Mouse (Mus musculus) ES-CJ7 (cell line): ENCODE data around the gene Pcnx.

Experiments used
- DNase-seq: peaks from one replicate; pipeline ENCODE4 v3.0.0; 2011; ENCODE audit warnings: low read depth, low spot score

Pcnx gene

GRCm38 (mm10) chr12:81859351-81860307 lies at the start of gene Pcnx:
Pcnx (plus strand) TSS chr12:81860023.
- peak; percentile 71 for DNase-seq

- DNase-seq, result no peak
Observed at GRCm38 (mm10) chr12:81810417-81810816, 49.4 kb upstream of the Pcnx start.

GRCm38 (mm10) chr12:81814742-81815141 lies 45.1 kb upstream of the Pcnx start:
- no peak for DNase-seq

- peak; percentile 91 for DNase-seq
Observed at GRCm38 (mm10) chr12:81816330-81817125, 43.3 kb upstream of the Pcnx start.

- DNase-seq, result peak; percentile 85
Observed at GRCm38 (mm10) chr12:81817126-81817505, 42.7 kb upstream of the Pcnx start.

GRCm38 (mm10) chr12:81820700-81821099 lies 39.1 kb upstream of the Pcnx start:
- DNase-seq, result no peak

GRCm38 (mm10) chr12:81822176-81822575 lies 37.6 kb upstream of the Pcnx start:
- DNase-seq, result no peak

- DNase-seq, result no peak
Observed at GRCm38 (mm10) chr12:81822778-81823480, 36.9 kb upstream of the Pcnx start.

- no peak for DNase-seq
Observed at GRCm38 (mm10) chr12:81828355-81828754, 31.5 kb upstream of the Pcnx start.

- no peak for DNase-seq
Observed at GRCm38 (mm10) chr12:81832039-81832738, 27.6 kb upstream of the Pcnx start.

- no peak for DNase-seq
Observed at GRCm38 (mm10) chr12:81833094-81833493, 26.7 kb upstream of the Pcnx start.

- DNase-seq, result no peak
Observed at GRCm38 (mm10) chr12:81836162-81836561, 23.7 kb upstream of the Pcnx start.

GRCm38 (mm10) chr12:81837463-81837862 lies 22.4 kb upstream of the Pcnx start:
- no peak for DNase-seq

GRCm38 (mm10) chr12:81839663-81840062 lies 20.2 kb upstream of the Pcnx start:
- DNase-seq, result no peak

- no peak for DNase-seq
Observed at GRCm38 (mm10) chr12:81841046-81841445, 18.8 kb upstream of the Pcnx start.

- no peak for DNase-seq
Observed at GRCm38 (mm10) chr12:81843501-81843900, 16.3 kb upstream of the Pcnx start.

GRCm38 (mm10) chr12:81844572-81844971 lies 15.3 kb upstream of the Pcnx start:
- DNase-seq, result no peak

GRCm38 (mm10) chr12:81844981-81845380 lies 14.8 kb upstream of the Pcnx start:
- peak; percentile 24 for DNase-seq

- no peak for DNase-seq
Observed at GRCm38 (mm10) chr12:81849629-81850028, 10.2 kb upstream of the Pcnx start.

GRCm38 (mm10) chr12:81852551-81852950 lies 7.3 kb upstream of the Pcnx start:
- DNase-seq, result no peak

- no peak for DNase-seq
Observed at GRCm38 (mm10) chr12:81852977-81853376, 6.8 kb upstream of the Pcnx start.
